Comparison of ENCODE assay signal across 47 mouse cellular contexts in genomic region chr6:121836361-121836760, GRCm38 (mm10). TPM values are rescaled to one million over a fixed set of nuclear protein-coding genes. Genes with fewer than 3 reads are reported as not detected.
"Had no signal": no experiment of that assay in that cellular context is flagged by ENCODE, and none has a peak within 500 bp of the region (broad histone marks: within the 10 kb centered on the region; RNA-seq: fewer than 3 reads in every experiment).

No protein-coding gene starts in this region.

- H3K27me3 ChIP-seq: limb, embryonic 12.5 days; limb, embryonic 13.5 days; limb, embryonic 15.5 days; liver, embryonic 12.5 days; liver, embryonic 13.5 days; liver, embryonic 15.5 days; lung, embryonic 15.5 days; megakaryocyte, embryonic 14.5 days; midbrain, embryonic 12.5 days; midbrain, embryonic 13.5 days; midbrain, embryonic 15.5 days; neural tube, embryonic 12.5 days had no signal

- H3K4me3 ChIP-seq: left cerebral cortex, adult 2 months; limb, embryonic 10.5 days; limb, embryonic 12.5 days; limb, embryonic 13.5 days; limb, embryonic 15.5 days; liver, embryonic 12.5 days; liver, embryonic 13.5 days; liver, embryonic 15.5 days; lung, embryonic 15.5 days; megakaryocyte, embryonic 14.5 days; midbrain, embryonic 10.5 days; midbrain, embryonic 12.5 days; midbrain, embryonic 13.5 days; midbrain, embryonic 15.5 days; myocyte; neural tube, embryonic 12.5 days had no signal

- H3K9ac ChIP-seq: limb, embryonic 12.5 days; limb, embryonic 13.5 days; limb, embryonic 15.5 days; liver, embryonic 12.5 days; liver, embryonic 13.5 days; liver, embryonic 14.5 days; liver, embryonic 15.5 days; liver, postnatal 0 days; lung, embryonic 14.5 days; lung, embryonic 15.5 days; midbrain, embryonic 12.5 days; midbrain, embryonic 13.5 days; midbrain, embryonic 15.5 days; neural tube, embryonic 12.5 days had no signal

- H3K36me3 ChIP-seq: limb, embryonic 10.5 days; limb, embryonic 12.5 days; limb, embryonic 13.5 days; limb, embryonic 15.5 days; liver, embryonic 12.5 days; liver, embryonic 13.5 days; liver, embryonic 15.5 days; lung, embryonic 15.5 days; midbrain, embryonic 10.5 days; midbrain, embryonic 12.5 days; midbrain, embryonic 13.5 days; midbrain, embryonic 15.5 days; neural tube, embryonic 12.5 days had no signal

- H3K9me3 ChIP-seq: limb, embryonic 12.5 days; limb, embryonic 15.5 days; liver, embryonic 13.5 days; liver, embryonic 15.5 days; lung, embryonic 15.5 days; megakaryocyte, embryonic 14.5 days; midbrain, embryonic 15.5 days had no signal

- ATAC-seq: liver, embryonic 12.5 days; liver, postnatal 0 days; lung, postnatal 0 days; midbrain, embryonic 13.5 days; midbrain, embryonic 15.5 days; midbrain, embryonic 16.5 days had no signal

- DNase-seq: left cerebral cortex, postnatal 4 days; liver; liver, embryonic 13.5 days; liver, postnatal 0 days; lung, adult 18-20 months; lung, adult 2 months; lung, embryonic 14.5 days; lung, postnatal 10 days; lung, postnatal 14 days; lung, postnatal 36 days; lung, postnatal 4 days; midbrain, embryonic 14.5 days had no signal

- H3K27ac ChIP-seq: left cerebral cortex, adult 2 months; limb, embryonic 10.5 days; limb, embryonic 12.5 days; limb, embryonic 13.5 days; limb, embryonic 15.5 days; liver, embryonic 12.5 days; liver, embryonic 13.5 days; liver, embryonic 14.5 days; liver, embryonic 15.5 days; lung, embryonic 15.5 days; macrophage; midbrain, embryonic 10.5 days; midbrain, embryonic 12.5 days; midbrain, embryonic 13.5 days; midbrain, embryonic 15.5 days; neural tube, embryonic 12.5 days had no signal

- H3K4me2 ChIP-seq: limb, embryonic 12.5 days; limb, embryonic 13.5 days; limb, embryonic 15.5 days; liver, embryonic 12.5 days; liver, embryonic 13.5 days; liver, embryonic 15.5 days; lung, embryonic 14.5 days; lung, embryonic 15.5 days; midbrain, embryonic 11.5 days; midbrain, embryonic 12.5 days; midbrain, embryonic 13.5 days; midbrain, embryonic 15.5 days; neural tube, embryonic 12.5 days had no signal

- H3K4me1 ChIP-seq: limb, embryonic 10.5 days; limb, embryonic 12.5 days; limb, embryonic 13.5 days; limb, embryonic 15.5 days; liver, embryonic 12.5 days; liver, embryonic 13.5 days; liver, embryonic 15.5 days; lung, embryonic 15.5 days; midbrain, embryonic 10.5 days; midbrain, embryonic 12.5 days; midbrain, embryonic 13.5 days; midbrain, embryonic 15.5 days; neural tube, embryonic 12.5 days had no signal

RNA-seq across cellular contexts. Expression of gene Mug1, which starts 2.0 kb away (rescaled TPM):
- total RNA-seq: left cerebral cortex, adult 2 months; left cerebral cortex, adult 8-10 months; left cerebral cortex, postnatal 10 days; left cerebral cortex, postnatal 14 days; left cerebral cortex, postnatal 25 days; left cerebral cortex, postnatal 36 days; left cerebral cortex, postnatal 4 days; megakaryocyte progenitor cell, adult 5-6 weeks; megakaryocyte, adult 5-6 weeks; megakaryocyte-erythroid progenitor cell, adult 5-6 weeks; midbrain, postnatal 0 days; monocyte, adult 5-6 weeks had no signal
- polyA plus RNA-seq: limb, embryonic 10.5 days; limb, embryonic 11.5 days; limb, embryonic 12.5 days; limb, embryonic 13.5 days; limb, embryonic 14.5 days; limb, embryonic 15.5 days; liver, embryonic 12.5 days; liver, embryonic 15.5 days; liver, embryonic 16.5 days; lung, embryonic 14.5 days; lung, embryonic 15.5 days; lung, embryonic 16.5 days; lung, postnatal 0 days; macrophage; midbrain, embryonic 10.5 days; midbrain, embryonic 11.5 days; midbrain, embryonic 12.5 days; midbrain, embryonic 13.5 days; midbrain, embryonic 14.5 days; midbrain, embryonic 15.5 days; midbrain, embryonic 16.5 days; midbrain, postnatal 0 days; myocyte; neural tube, embryonic 11.5 days; neural tube, embryonic 12.5 days had no signal
